Mouse (Mus musculus): Measurements from ENCODE around the gene Ccdc15. TPM values are rescaled to one million over a fixed set of nuclear protein-coding genes. Genes with fewer than 3 reads are reported as not detected.

The Ccdc15 gene
- total RNA-seq, 1 experiment from 2014 or later = 18.6 TPM

DNA sequence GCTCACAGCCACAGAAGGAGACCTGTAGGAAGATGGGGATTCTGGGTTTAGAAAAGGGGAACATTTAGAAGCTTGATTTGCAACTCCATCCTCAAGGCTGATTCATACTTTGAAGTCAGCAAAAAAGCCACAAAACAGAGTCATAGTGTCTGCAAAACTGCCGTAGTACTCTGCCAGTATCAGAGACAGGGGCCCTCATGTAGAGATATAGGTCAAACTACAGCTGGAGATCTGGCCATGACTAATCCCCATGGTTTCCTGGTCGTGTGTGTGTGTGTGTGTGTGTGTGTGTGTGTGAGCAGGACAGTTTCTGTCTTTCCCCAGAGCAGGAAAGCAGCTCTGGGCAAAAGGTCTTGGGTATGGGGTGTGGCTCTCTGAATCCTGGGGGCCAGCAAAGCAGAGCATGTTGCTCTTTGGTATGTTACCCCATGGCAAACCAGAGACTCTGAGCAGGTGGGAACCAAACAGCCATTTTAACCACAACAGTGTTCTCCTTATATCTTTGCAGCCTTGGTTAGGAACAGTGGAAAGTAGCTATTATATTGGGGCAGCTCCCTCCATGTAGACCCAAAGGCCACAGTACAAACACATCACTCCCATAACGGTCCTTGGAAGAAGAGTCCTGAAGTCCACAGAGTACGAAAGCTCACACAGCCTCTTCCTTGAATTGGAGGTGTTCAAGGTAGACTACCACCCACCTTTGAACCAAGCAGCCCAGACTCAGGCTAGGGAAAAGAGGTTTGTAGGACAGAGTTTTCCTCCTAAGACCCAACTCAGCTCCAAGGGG is 112.1 kb downstream of the Ccdc15 start:
- ATAC-seq (replicated peaks; ENCODE audit: low read depth, poor library complexity, severe bottlenecking) = peak; percentile 31; the same call in 1 of the 2 replicates

DNA sequence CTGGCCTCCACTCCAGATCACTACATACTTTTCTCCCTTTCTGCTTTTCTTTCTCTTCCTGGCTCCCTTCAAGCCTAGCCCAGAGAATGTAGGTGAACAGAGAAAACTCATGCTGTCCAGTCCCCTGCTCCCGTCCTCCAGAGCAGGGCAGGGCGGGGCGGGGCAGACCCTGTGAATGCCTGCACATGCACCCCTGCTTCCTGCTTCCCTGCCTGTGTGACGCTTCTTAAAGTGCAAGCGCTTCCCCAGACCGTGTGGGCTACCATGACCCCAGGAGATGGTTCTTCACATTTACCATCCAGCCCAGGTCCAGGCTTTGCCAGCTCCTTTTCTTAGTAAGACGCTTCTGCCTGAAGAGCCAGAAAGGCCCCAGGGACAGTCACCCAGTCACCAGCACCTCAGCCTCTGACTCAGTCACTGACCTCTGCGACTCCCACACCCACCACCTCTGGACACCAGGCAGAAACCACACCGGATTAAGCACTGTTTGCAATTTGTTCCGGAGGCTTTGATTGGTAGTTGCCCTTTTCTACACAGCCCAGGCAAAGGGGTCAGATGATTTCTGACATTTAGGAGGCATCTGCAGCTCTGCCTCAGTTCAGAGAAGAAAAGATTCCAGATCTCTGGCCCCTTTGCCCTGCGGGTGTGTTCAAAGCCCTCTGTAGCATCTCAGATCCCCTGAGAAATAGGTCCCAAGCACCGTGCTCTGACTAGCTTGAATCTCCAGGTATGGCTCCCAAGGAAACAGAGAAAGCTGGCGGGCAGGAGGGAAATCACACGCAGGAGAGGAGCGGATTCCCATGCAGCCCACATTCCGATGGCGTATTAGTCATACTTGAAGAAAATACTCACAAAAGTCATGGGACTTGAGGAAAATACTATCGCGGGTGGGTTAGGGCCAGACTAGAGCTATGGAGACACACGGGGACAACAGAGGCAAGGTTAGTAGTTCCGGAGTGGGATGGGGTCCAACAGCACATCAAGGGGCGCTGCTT is 115.7 kb downstream of the Ccdc15 start:
- no peak for ATAC-seq (replicated peaks; ENCODE audit: low read depth, poor library complexity, severe bottlenecking)

DNA sequence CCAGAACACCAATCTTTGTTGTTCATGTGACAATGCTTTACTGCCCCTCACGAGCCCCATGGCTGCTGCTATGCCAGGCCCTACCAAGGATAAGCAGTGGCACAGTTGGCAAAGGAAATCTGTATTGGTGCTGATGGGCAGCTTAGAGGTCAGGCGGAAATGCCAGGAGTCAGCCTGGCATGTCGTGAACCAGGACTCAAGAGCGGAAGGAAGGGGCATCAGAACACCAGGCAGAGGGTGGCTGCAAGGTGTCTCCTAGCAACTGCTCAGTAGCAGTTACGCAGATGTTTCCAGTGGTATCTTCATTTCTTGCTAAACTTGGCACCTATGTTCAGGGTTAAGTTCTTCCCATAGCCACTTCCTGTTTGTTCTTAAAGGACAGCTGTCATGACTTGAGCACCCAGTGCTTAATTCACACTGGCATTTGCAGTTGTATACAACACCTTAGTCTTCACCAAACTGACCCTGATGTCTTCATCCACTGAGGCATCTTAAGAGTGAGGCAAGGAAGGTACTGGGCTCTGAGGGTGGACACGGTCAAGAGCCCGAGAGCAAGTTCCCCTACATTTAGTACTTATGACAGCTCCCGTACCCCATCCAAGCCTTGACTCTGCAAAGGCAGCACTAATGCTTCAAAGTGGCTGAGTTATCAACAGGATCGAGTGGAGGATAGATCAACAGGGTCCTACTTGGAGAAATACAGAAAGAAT is 117.6 kb downstream of the Ccdc15 start:
- ATAC-seq (replicated peaks; ENCODE audit: low read depth, poor library complexity, severe bottlenecking) = peak; percentile 46

DNA sequence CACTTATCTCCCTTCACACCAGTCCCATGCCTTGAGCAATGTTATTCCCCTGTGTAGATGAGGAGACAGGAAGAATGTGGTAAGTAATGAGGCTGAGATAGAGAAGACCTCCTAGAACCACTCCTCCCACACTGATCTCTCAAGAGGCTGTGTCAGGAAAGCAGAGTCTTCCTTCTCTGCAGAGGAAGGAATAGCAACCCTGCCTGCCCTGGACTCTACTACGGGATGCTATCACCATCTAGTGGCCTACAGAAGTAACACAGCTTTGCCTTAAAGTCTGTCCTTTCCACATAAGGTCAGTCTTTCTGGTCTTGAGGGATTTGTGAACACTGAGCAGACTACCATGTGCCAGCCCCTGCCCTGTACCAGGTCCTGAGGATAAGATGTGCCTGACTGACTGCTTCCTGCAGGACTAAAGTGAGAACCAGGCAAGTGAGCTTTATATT is 118.3 kb downstream of the Ccdc15 start:
- peak; percentile 96 for ATAC-seq (replicated peaks; ENCODE audit: low read depth, poor library complexity, severe bottlenecking)

Other genes starting within 250 kb of the Ccdc15 start
- not detected in 2 replicates for gene Pknox2, start 201.0 kb downstream of the Ccdc15 start, total RNA-seq (2017)
- gene Tmem218, start 140.2 kb downstream of the Ccdc15 start, total RNA-seq (2017) = 2.3 and 4.0 TPM in 2 replicates
- 0.46 TPM in 1 of 2 replicates, not detected in the other for gene Slc37a2, start 92.7 kb downstream of the Ccdc15 start, total RNA-seq (2017)
- gene Hepacam, start 18.9 kb upstream of the Ccdc15 start, total RNA-seq (2017) = not detected in 2 replicates
- gene Robo4, start 53.5 kb upstream of the Ccdc15 start, total RNA-seq (2017) = 1.3 and 1.4 TPM in 2 replicates
- 3.8 and 4.1 TPM in 2 replicates for gene Robo3, start 84.8 kb upstream of the Ccdc15 start, total RNA-seq (2017)
- gene Msantd2, start 140.9 kb upstream of the Ccdc15 start, total RNA-seq (2017) = 37.0 and 38.1 TPM in 2 replicates
- gene Esam, start 179.6 kb upstream of the Ccdc15 start, total RNA-seq (2017) = 2.5 and 2.9 TPM in 2 replicates
- 0.50 TPM in 1 of 2 replicates, not detected in the other for gene Vsig2, start 190.8 kb upstream of the Ccdc15 start, total RNA-seq (2017)
- 17.1 and 36.8 TPM in 2 replicates for gene Nrgn, start 204.5 kb upstream of the Ccdc15 start, total RNA-seq (2017)
- gene Siae, start 207.3 kb upstream of the Ccdc15 start, total RNA-seq (2017) = 11.8 and 12.2 TPM in 2 replicates

Measured in common myeloid progenitor, adult 5-6 weeks (primary cell).